In the genomic region with DNA sequence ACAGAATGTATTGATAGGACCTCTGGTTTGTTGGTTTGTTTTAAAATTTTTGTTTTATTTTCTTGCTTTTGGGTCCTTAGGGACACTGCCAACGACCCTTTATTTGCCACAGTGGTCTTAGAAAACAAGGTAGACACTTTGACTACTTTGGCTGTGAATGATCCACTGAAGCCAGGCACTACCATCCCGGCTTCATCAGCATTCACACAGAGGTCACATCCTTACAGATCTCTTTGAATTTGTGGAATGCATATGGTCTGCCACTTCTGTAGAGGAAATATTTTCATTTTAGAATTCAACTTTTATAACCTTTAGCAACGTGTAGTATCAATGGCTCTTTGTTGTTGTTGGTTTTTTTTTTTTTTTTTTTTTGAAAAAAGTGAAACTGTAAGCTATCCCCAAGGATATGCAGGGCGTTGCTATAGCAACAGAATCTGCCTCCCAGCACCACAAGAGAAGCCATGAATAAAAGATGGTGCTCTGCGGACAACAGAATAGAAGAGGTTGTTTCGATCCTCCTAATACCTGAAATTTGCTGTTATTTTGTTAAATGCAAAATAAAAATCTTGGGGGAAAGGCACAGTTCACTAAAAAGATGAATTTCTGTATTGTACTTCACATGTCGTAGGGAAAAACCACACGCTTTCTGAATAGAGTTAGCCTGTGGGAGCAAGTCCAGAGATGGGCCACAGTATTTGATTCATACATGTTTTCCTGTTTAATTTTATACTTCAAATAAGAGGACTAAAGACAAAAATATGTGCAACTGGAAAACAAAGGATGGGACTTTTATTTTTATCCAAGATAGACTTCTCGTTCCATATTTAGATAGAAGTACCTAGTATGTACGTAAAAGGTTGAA, we compare ENCODE assay signal across 13 mouse cellular contexts.
DNase-seq lines count a peak whose midpoint lies in the region; ATAC-seq and TF ChIP-seq lines count a peak whose summit lies in the region.
"Had no signal": no experiment of that assay in that cellular context is flagged by ENCODE, and none has a peak within 500 bp of the region (broad histone marks: within the 10 kb centered on the region; RNA-seq: fewer than 3 reads in every experiment).

No protein-coding gene starts in this region.

- no peak overlapping the region for H3K9ac ChIP-seq in forebrain, postnatal 0 days
- H3K9ac ChIP-seq: liver, postnatal 0 days had no signal

- no peaks in the 10 kb centered on the region for H3K27me3 ChIP-seq in forebrain, postnatal 0 days (ENCODE audit: insufficient read depth, low read length)
- H3K27me3 ChIP-seq: CH12.LX had no signal

- H3K36me3 ChIP-seq in forebrain, postnatal 0 days (ENCODE audit: insufficient read depth) = no peaks in the 10 kb centered on the region

- H3K27ac ChIP-seq in left cerebral cortex, adult 2 months = no peak overlapping the region
- H3K27ac ChIP-seq in forebrain, postnatal 0 days (ENCODE audit: low read depth, low read length) = peak overlapping the region; percentile 46; the same call in 1 of the 2 replicates

- ATAC-seq in forebrain, postnatal 0 days = peak; percentile 93
- ATAC-seq: liver, postnatal 0 days had no signal

- TF ChIP-seq CTCF in left cerebral cortex, adult 2 months (IDR thresholded peaks at IDR 0.05) = no peak
- TF ChIP-seq CTCF in forebrain, postnatal 0 days (IDR thresholded peaks at IDR 0.05; ENCODE audit: low read depth) = no peak

- WGBS in forebrain, postnatal 0 days = 26% methylated on average over 10 of the region's 10 CpGs

- peak; percentile 22 for DNase-seq in left cerebral cortex, adult 11 months (ENCODE audit: low spot score)
- no peak for DNase-seq in left cerebral cortex, adult 2 months (ENCODE audit: extremely low spot score in 1 of 2, low spot score in 2 of 2)
- peak; percentile 75 for DNase-seq in forebrain, postnatal 0 days
- peak; percentile 44 for DNase-seq in mesoderm, embryonic 11.5 days (ENCODE audit: low read depth, low spot score)
- peak; percentile 52 to 71 for DNase-seq in right cerebral cortex, postnatal 10 days (ENCODE audit: low spot score in 2 of 2)
- DNase-seq in heart, postnatal 10 days = no peak
- DNase-seq in adrenal gland, adult (ENCODE audit: inconsistent age in 2 of 2, low spot score in 1 of 2) = no peak
- no peak for DNase-seq in heart, postnatal 25 days (ENCODE audit: low spot score)
- DNase-seq: cerebellum, adult 9-11 months; kidney, adult 8-10 months; liver, postnatal 0 days had no signal

- H3K4me1 ChIP-seq in forebrain, postnatal 0 days (ENCODE audit: insufficient read depth) = no peaks in the 10 kb centered on the region; the same call in 1 of the 2 replicates

- intact Hi-C loops in left cerebral cortex, adult 2 months (cut with DNase I) = no loop called here
- intact Hi-C loops in heart, postnatal 10 days (cut with DNase I) = no loop called here
- intact Hi-C loops in heart, postnatal 25 days (cut with DNase I) = no loop called here

- peak overlapping the region; percentile 16; the same call in 1 of the 2 replicates for H3K4me2 ChIP-seq in forebrain, postnatal 0 days (ENCODE audit: low read depth)
- H3K4me2 ChIP-seq: heart, embryonic 11.5 days had no signal

- H3K4me3 ChIP-seq in left cerebral cortex, adult 2 months = no peak overlapping the region
- H3K4me3 ChIP-seq in forebrain, postnatal 0 days (ENCODE audit: low read depth, low read length) = no peak overlapping the region

- H3K9me3 ChIP-seq in forebrain, postnatal 0 days (ENCODE audit: low read length) = no peaks in the 10 kb centered on the region

Comparison
In these comparisons a context has a peak if more than half of its experiments do, and no peak if none do; other contexts are left out.
1. DNase-seq: peak in left cerebral cortex, adult 11 months (single experiment), forebrain, postnatal 0 days (single experiment), mesoderm, embryonic 11.5 days (single experiment) and right cerebral cortex, postnatal 10 days (2 of 2); none in left cerebral cortex, adult 2 months (0 of 2), heart, postnatal 10 days (0 of 2), adrenal gland, adult (0 of 2) and heart, postnatal 25 days (single experiment).